Mouse (Mus musculus): ENCODE measurements around the gene Lsm2.

Lsm2 gene

GRCm38 (mm10) chr17:35011440-35011839 lies 29.8 kb downstream of the Lsm2 start:
- DNase-seq (ENCODE audit: extremely low spot score, low spot score): no peak

- DNase-seq (ENCODE audit: extremely low spot score, low spot score): no peak
Measured at GRCm38 (mm10) chr17:35012430-35012829, 30.8 kb downstream of the Lsm2 start.

- no peak for DNase-seq (ENCODE audit: extremely low spot score, low spot score)
Measured at GRCm38 (mm10) chr17:35013221-35013620, 31.6 kb downstream of the Lsm2 start.

- no peak for DNase-seq (ENCODE audit: extremely low spot score, low spot score)
Measured at GRCm38 (mm10) chr17:35015296-35015695, 33.6 kb downstream of the Lsm2 start.

- no peak for DNase-seq (ENCODE audit: extremely low spot score, low spot score)
Measured at GRCm38 (mm10) chr17:35016376-35016775, 34.7 kb downstream of the Lsm2 start, which contains the start of gene Vwa7. Gene Vwa7, plus strand, starts transcription at chr17:35016579.

- no peak for DNase-seq (ENCODE audit: extremely low spot score, low spot score)
Measured at GRCm38 (mm10) chr17:35016791-35017705, 35.4 kb downstream of the Lsm2 start.

GRCm38 (mm10) chr17:35017706-35018030 lies 36.0 kb downstream of the Lsm2 start:
- no peak for DNase-seq (ENCODE audit: extremely low spot score, low spot score)

- DNase-seq (ENCODE audit: extremely low spot score, low spot score): no peak
Measured at GRCm38 (mm10) chr17:35018171-35018570, 36.5 kb downstream of the Lsm2 start.

GRCm38 (mm10) chr17:35019894-35020293 lies 38.2 kb downstream of the Lsm2 start:
- DNase-seq (ENCODE audit: extremely low spot score, low spot score): no peak

GRCm38 (mm10) chr17:35020551-35020950 lies 38.9 kb downstream of the Lsm2 start:
- no peak for DNase-seq (ENCODE audit: extremely low spot score, low spot score)

- peak; percentile 97 for DNase-seq (ENCODE audit: extremely low spot score, low spot score)
Measured at GRCm38 (mm10) chr17:35021163-35021808, 39.6 kb downstream of the Lsm2 start.

- DNase-seq (ENCODE audit: extremely low spot score, low spot score): no peak
Measured at GRCm38 (mm10) chr17:35021842-35022477, 40.3 kb downstream of the Lsm2 start.

- DNase-seq (ENCODE audit: extremely low spot score, low spot score): no peak
Measured at GRCm38 (mm10) chr17:35022541-35023060, 40.9 kb downstream of the Lsm2 start.

GRCm38 (mm10) chr17:35023221-35023620 lies 41.6 kb downstream of the Lsm2 start:
- DNase-seq (ENCODE audit: extremely low spot score, low spot score): no peak

- DNase-seq (ENCODE audit: extremely low spot score, low spot score): no peak
Measured at GRCm38 (mm10) chr17:35023756-35024155, 42.1 kb downstream of the Lsm2 start.

- DNase-seq (ENCODE audit: extremely low spot score, low spot score): no peak
Measured at GRCm38 (mm10) chr17:35024261-35024660, 42.6 kb downstream of the Lsm2 start.

GRCm38 (mm10) chr17:35024691-35025488 lies 43.2 kb downstream of the Lsm2 start:
- DNase-seq (ENCODE audit: extremely low spot score, low spot score): no peak

- no peak for DNase-seq (ENCODE audit: extremely low spot score, low spot score)
Measured at GRCm38 (mm10) chr17:35026206-35026605, 44.5 kb downstream of the Lsm2 start.

- DNase-seq (ENCODE audit: extremely low spot score, low spot score): peak; percentile 40
Measured at GRCm38 (mm10) chr17:35027277-35028068, 45.8 kb downstream of the Lsm2 start, which contains the start of gene Sapcd1. Gene Sapcd1, minus strand, starts transcription at chr17:35028016.

GRCm38 (mm10) chr17:35028315-35028714 lies 46.7 kb downstream of the Lsm2 start:
- DNase-seq (ENCODE audit: extremely low spot score, low spot score): no peak

Data from neural tube, embryonic 10.5 days (tissue).